Mouse (Mus musculus): ENCODE results near the gene Map3k7. TPM values are rescaled to one million over a fixed set of nuclear protein-coding genes. Genes with fewer than 3 reads are reported as not detected.
A peak's percentile ranks its signal among the peaks of the same experiment; 100 is the strongest.
"Not testable (repeated sequence)": the region's sequence is repeated elsewhere in the genome, so short reads cannot be mapped to it uniquely, and the experiment has no call there.

The Map3k7 gene
- polyA plus RNA-seq, 1 experiment from 2014 or later = 41.0 TPM

DNA sequence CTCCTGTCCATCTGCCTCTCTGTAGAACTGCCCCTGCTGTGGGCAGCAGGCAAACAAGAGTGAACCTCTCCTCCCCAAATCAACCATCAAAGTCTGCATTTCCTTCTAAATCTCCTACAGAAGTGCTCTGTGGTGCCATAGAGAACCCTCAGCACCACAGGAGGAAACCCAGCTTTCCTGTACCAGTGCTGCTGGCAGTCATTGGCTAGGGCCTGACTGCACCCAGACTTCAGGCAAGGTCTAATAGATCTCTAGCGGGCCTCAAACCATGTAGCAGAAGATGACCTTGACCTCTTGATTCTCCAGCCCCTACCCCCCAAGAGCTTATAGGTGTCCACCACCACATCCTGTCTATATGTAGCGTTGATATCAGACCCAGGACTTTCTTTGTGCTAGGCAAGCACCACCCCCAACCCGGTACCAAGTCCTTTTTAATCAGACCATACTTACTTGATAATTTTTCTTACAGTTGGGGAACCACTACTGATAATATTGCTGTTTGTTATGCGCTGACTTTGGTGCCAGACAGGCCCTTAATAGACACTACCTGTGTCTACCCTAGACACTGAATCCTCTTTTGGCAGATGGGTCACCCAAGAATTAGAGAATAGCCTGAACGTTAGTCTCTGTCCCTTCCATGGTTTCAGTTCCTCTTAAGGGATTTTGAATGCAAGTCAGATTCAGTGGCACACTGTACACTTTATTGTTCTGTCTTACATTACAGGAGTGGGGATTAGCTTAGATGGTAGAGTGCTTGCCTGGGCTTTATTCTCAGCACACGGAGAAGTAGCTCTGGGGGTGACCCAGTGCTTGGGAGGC, 41.1 kb downstream of the Map3k7 start:
- Histone ChIP-seq H3K4me3 (no peak overlapping the region), H3K9me3 (no peaks in the 10 kb centered on the region), H3K27me3 (replicated peaks) (no peaks in the 10 kb centered on the region), H3K36me3 (peaks cover 24% of the 10 kb centered on the region), H3K9ac (no peak overlapping the region), H3K27ac (no peak overlapping the region), H3K4me2 (replicated peaks) (no peak overlapping the region), H3K4me1 (no peaks in the 10 kb centered on the region)
- WGBS = 94% methylated on average over 6 of the region's 6 CpGs
- ATAC-seq (ENCODE audit: low FRiP score, low read depth) = no peak

DNA sequence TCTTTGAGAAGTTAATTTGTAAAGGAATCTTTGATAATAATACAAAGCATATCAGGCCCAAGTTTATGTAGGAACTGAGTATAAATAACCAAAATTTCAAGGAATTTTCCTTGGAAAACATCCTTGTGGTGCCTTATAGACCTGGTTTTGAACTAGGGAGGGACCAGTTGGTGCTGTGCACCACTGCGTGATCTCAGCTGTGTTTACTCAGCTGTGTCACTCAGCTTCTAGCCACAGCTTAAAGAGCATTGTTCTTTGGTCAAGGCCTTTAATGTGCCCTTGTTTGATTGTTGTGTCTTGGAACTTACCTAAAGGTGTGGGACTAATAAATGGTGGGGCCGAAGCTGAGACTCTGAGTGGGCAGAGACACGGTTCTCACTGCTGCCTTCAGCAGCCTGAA, 43.3 kb downstream of the Map3k7 start:
- no peak overlapping the region for H3K4me3 ChIP-seq
- H3K27me3 ChIP-seq (replicated peaks) = no peaks in the 10 kb centered on the region
- no peak overlapping the region for H3K4me2 ChIP-seq (replicated peaks)
- no peak overlapping the region for H3K9ac ChIP-seq
- ATAC-seq (ENCODE audit: low FRiP score, low read depth) = no peak
- 54% methylated on average over 3 of the region's 3 CpGs for WGBS
- H3K4me1 ChIP-seq = no peaks in the 10 kb centered on the region
- no peak overlapping the region for H3K27ac ChIP-seq
- H3K9me3 ChIP-seq = no peaks in the 10 kb centered on the region
- peaks cover 41% of the 10 kb centered on the region for H3K36me3 ChIP-seq

DNA sequence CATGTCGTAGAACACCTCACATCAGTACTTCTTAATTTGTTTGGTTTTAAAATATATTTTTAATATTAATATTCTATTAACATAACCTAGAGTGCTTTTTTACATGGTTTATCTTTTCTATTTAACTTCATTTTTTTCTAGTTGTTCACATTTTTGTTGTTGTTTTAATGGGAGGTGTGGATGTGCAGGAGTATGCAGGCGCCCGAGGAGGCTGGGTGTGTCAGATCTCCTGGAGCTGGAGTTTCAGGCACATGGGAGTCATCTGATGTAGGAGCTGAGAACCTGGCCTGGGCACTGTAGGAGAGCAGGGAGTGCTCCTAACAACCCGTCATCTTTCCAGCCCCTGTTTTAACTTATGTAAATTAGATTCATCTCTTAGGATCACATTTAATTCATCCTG, 44.2 kb downstream of the Map3k7 start:
- no peaks in the 10 kb centered on the region for H3K9me3 ChIP-seq
- H3K4me2 ChIP-seq (replicated peaks) = no peak overlapping the region
- no peak overlapping the region for H3K9ac ChIP-seq
- H3K4me1 ChIP-seq = no peaks in the 10 kb centered on the region
- WGBS = 82% methylated on average over 4 of the region's 4 CpGs
- H3K4me3 ChIP-seq = no peak overlapping the region
- peaks cover 48% of the 10 kb centered on the region for H3K36me3 ChIP-seq
- H3K27me3 ChIP-seq (replicated peaks) = no peaks in the 10 kb centered on the region
- no peak overlapping the region for H3K27ac ChIP-seq
- ATAC-seq (ENCODE audit: low FRiP score, low read depth) = no peak

DNA sequence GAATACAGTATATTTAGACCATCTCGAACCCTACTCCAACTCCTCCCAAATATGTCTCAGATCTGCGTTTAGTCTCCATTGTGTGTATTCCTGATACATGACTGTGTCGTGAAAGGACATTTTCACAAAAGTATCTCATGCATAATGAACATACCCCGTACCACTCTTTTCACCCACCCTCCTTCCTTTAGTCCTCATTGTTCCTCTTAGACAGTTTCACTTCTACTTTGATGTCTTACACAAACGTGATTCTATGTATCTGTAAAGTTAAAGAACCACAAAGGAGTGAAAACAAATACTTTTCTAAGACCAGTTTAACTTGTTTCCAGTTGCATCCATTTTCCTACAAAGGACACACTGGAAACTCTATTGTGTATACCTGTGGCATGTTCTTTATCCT, 46.9 kb downstream of the Map3k7 start:
- Histone ChIP-seq H3K4me2 (replicated peaks) (no peak overlapping the region), H3K9ac (no peak overlapping the region), H3K9me3 (no peaks in the 10 kb centered on the region), H3K36me3 (peaks cover 52% of the 10 kb centered on the region), H3K4me1 (no peaks in the 10 kb centered on the region), H3K27ac (no peak overlapping the region), H3K4me3 (no peak overlapping the region), H3K27me3 (replicated peaks) (no peaks in the 10 kb centered on the region)
- ATAC-seq (ENCODE audit: low FRiP score, low read depth) = no peak
- 87% methylated on average over 5 of the region's 5 CpGs for WGBS

DNA sequence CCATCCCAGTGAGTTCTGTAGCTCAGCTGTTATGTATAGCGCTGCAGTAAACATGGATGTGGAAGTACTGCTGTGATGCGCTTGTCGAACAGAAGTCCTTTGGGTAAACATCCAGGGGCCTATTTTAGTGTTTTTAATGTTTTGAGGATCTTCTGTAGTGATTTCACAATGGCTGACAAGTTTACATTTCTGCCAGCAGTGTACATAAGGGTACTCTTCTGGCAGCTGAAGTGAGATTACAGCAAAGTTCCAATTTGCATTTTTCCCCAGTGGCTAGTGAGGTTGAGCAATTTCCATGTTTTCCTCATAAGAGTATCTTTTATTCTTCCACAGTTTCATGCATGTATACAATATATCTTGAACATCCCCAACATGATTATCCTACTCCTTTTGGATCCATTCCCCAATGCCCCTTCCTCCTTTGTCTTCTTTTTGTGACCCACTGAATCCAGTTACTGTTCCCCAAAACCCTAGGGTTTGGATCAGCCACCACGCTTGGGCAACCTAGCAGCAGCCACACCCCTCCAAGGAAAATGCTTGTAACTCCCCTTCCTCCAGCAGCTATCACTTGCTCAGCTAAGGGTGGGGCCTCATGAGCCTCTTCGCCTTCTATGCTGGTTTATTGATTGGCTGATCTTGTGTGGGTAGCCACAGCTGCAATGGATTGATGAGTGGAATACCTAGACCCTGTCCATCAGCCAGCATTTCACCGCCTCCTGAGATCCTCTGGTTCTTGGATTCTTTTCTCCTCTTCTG, 47.5 kb downstream of the Map3k7 start:
- Histone ChIP-seq H3K4me2 (replicated peaks) (no peak overlapping the region), H3K27me3 (replicated peaks) (no peaks in the 10 kb centered on the region), H3K4me3 (no peak overlapping the region), H3K9ac (no peak overlapping the region), H3K4me1 (no peaks in the 10 kb centered on the region), H3K9me3 (no peaks in the 10 kb centered on the region), H3K36me3 (peaks cover 58% of the 10 kb centered on the region), H3K27ac (no peak overlapping the region)
- no peak for ATAC-seq (ENCODE audit: low FRiP score, low read depth)
- WGBS = 88% methylated on average over 6 of the region's 6 CpGs

DNA sequence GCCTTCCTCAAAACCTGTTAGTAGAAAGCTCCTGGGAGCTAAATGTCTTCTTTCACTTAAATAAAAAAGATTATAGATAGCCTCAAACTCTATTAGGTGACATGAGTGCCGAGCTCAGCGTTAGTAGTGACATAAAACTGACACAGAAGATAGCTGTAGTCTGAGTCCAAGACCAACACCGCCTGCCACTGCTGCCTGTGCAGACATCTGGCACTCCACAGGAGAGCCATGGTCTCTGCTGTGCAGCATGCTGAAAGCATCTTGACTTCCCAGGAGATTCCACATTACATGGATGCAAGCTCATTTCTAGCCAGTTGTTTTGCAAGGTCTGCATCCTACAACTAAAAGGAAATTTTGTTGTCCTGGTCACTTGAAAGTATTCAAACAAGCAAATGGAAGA, 57.2 kb downstream of the Map3k7 start:
- 75% methylated on average over 3 of the region's 3 CpGs for WGBS
- peaks cover 58% of the 10 kb centered on the region for H3K36me3 ChIP-seq

DNA sequence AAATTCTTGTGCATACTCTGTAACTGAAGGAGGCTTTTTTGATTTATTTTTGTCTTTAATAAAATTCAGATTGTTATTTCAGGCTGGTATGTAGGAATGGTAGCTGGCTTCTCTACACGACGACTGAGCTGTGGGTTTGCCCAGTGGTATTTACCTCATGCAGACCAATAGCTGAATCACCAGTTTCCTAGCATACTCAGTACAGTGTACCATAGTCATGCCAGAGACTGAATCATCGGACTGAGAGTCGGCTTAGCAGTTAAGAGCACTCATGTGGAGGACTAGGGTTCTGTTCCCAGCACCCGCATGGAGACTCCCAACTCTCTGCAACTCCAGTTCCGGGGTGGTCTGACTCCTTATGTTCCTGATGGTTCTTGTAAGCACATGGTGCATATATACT, 58.4 kb downstream of the Map3k7 start:
- no peaks in the 10 kb centered on the region for H3K27me3 ChIP-seq (replicated peaks)
- no peak overlapping the region for H3K9ac ChIP-seq
- 94% methylated on average over 6 of the region's 6 CpGs for WGBS
- H3K27ac ChIP-seq = no peak overlapping the region
- peaks cover 48% of the 10 kb centered on the region for H3K36me3 ChIP-seq
- H3K9me3 ChIP-seq = no peaks in the 10 kb centered on the region
- no peaks in the 10 kb centered on the region for H3K4me1 ChIP-seq
- no peak overlapping the region for H3K4me2 ChIP-seq (replicated peaks)
- H3K4me3 ChIP-seq = no peak overlapping the region
- ATAC-seq (ENCODE audit: low FRiP score, low read depth) = no peak

More for the DNA sequence above, 57.2 kb downstream of the Map3k7 start:
- Histone ChIP-seq H3K4me3 (no peak overlapping the region), H3K9ac (no peak overlapping the region), H3K4me1 (no peaks in the 10 kb centered on the region), H3K27ac (no peak overlapping the region), H3K9me3 (no peaks in the 10 kb centered on the region), H3K4me2 (replicated peaks) (no peak overlapping the region), H3K27me3 (replicated peaks) (no peaks in the 10 kb centered on the region)
- no peak for ATAC-seq (ENCODE audit: low FRiP score, low read depth)

DNA sequence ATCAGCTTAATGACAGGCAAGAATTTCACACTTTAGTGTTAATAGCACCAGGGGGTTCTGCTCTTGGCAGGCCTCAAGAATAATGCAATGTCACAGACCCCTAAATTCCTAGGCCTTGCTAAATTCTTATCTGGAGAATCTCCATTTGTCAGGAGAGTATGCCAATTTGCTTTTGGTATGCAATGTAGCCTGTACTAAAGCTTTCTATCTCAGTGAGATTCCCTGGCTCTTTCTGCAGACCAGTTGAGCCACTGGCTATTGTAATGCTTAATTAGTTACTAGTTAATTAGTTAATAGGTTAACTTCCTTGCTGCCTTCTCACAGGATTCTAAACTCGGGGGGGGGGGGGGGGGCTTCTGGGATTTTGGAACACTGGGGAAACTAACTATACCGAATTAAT, 60.3 kb downstream of the Map3k7 start:
- H3K4me3 ChIP-seq; H3K9me3 ChIP-seq; H3K4me1 ChIP-seq; H3K27me3 ChIP-seq (replicated peaks); H3K27ac ChIP-seq; H3K4me2 ChIP-seq (replicated peaks); H3K9ac ChIP-seq; ATAC-seq (ENCODE audit: low FRiP score, low read depth): not testable (repeated sequence)
- WGBS = 83% methylated on average over 2 of the region's 2 CpGs
- H3K36me3 ChIP-seq = peaks cover 31% of the 10 kb centered on the region

DNA sequence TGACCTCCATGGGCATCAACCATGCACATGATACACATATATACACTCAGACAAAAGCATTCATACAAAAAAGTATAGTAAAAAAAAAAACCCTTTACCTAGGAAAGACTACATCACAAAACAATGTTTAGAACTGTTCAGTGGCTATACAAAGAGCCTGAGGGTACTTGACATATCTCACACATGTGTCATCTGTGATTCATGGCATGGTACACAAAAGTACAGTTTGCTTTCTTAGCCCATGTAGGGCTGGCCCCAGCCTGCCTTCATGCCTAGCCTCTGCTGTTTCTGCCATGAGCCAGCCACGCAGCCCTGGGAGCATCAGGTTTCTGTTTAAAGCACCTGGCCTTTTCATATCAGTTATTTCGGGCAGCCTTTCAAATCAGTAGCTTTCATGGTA, 61.2 kb downstream of the Map3k7 start:
- ATAC-seq (ENCODE audit: low FRiP score, low read depth) = no peak
- 90% methylated on average over 2 of the region's 2 CpGs for WGBS
- Histone ChIP-seq H3K27me3 (replicated peaks) (no peaks in the 10 kb centered on the region), H3K4me1 (no peaks in the 10 kb centered on the region), H3K36me3 (peaks cover 24% of the 10 kb centered on the region), H3K4me3 (no peak overlapping the region), H3K9ac (no peak overlapping the region), H3K4me2 (replicated peaks) (no peak overlapping the region), H3K27ac (no peak overlapping the region), H3K9me3 (no peaks in the 10 kb centered on the region)

DNA sequence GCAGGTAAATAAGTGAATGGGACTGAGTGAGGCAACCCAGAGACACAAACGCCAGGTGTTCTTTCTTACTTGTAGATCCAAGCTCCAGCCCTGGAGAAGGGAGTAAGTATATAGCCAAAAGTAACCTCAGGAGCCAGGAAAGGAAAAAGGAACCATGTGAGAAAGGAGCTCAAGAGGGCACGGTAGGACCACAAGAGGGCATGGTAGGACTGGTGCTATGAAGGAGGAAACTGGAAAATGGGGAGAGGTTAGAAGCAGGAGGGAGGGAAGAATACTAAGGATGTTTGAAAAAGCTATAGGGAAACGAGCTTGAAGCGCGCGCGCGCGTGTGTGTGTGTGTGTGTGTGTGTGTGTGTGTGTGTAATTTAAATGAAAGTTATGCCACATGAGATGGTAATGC, 63.2 kb downstream of the Map3k7 start:
- Histone ChIP-seq H3K27me3 (replicated peaks) (no peaks in the 10 kb centered on the region), H3K4me3 (no peak overlapping the region), H3K9me3 (no peaks in the 10 kb centered on the region), H3K36me3 (peaks cover 9% of the 10 kb centered on the region), H3K27ac (no peak overlapping the region), H3K9ac (no peak overlapping the region), H3K4me1 (no peaks in the 10 kb centered on the region), H3K4me2 (replicated peaks) (no peak overlapping the region)
- WGBS = 90% methylated on average over 9 of the region's 9 CpGs
- ATAC-seq (ENCODE audit: low FRiP score, low read depth) = no peak

DNA sequence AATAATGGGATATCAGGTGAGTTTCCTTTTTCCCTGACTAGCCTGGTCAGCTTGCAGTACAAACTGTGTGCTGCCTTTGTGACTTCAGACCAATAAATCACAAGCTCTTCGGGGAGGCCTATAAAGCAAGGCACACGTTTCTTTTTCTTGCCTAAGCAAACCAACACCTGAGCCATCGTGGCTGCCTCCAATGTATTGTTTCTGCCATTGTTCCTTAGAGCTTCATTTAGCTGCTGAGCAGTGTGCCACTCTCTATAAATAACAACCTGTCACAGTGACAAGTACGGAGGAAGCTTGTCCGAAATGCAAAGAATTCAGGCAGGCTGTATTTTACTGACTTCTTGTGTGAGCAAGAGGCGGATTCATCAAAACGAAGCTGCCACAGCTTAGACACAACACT, 73.4 kb downstream of the Map3k7 start:
- Histone ChIP-seq H3K4me1 (peaks cover 7% of the 10 kb centered on the region; the same call in 1 of the 2 replicates), H3K9ac (no peak overlapping the region), H3K36me3 (no peaks in the 10 kb centered on the region), H3K27ac (no peak overlapping the region), H3K4me3 (no peak overlapping the region), H3K4me2 (replicated peaks) (no peak overlapping the region), H3K27me3 (replicated peaks) (no peaks in the 10 kb centered on the region), H3K9me3 (no peaks in the 10 kb centered on the region)
- ATAC-seq (ENCODE audit: low FRiP score, low read depth) = no peak
- 46% methylated on average over 7 of the region's 7 CpGs for WGBS

DNA sequence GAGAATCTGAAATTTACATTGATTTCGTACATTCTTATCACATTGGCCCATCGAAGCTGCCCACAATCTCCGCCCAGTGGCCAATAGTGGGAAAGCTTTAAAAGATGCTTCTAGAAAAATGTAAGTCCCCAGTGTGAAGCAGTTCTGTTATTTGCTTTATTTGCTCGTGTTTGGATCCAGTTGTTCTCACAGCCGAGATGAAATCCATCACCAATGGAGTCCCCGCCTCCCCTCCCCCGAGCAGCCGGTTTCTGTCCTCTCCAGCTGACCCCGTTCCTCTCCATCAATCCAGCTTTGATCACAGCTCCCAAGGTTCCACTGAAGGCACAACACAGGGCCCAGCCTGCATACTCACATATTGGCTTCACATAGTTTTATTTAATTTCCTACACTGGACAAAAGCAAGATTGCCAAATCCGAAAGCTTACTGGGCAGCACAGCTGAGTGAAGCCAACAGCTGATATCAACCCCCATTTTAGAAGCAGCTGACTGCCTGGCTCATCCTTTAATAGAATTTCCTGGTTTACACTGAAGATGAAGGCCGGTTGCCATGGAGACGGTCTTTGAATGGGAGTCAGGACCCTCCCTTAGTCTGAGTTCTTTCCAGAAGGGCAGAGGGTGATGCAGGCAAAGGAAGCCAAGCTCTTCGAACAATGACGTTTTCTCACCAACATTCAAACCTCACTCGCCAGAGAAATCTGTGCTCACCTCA, 78.0 kb downstream of the Map3k7 start:
- ATAC-seq (ENCODE audit: low FRiP score, low read depth) = peak; percentile 76
- H3K9me3 ChIP-seq = no peaks in the 10 kb centered on the region
- no peaks in the 10 kb centered on the region for H3K36me3 ChIP-seq
- H3K9ac ChIP-seq = no peak overlapping the region
- H3K27me3 ChIP-seq (replicated peaks) = no peaks in the 10 kb centered on the region
- H3K4me1 ChIP-seq = peaks cover 6% of the 10 kb centered on the region; the same call in 1 of the 2 replicates
- H3K27ac ChIP-seq = no peak overlapping the region; the same call in 1 of the 2 replicates
- no peak overlapping the region for H3K4me2 ChIP-seq (replicated peaks)
- H3K4me3 ChIP-seq = no peak overlapping the region
- 46% methylated on average over 15 of the region's 15 CpGs for WGBS
